Mouse (Mus musculus) G1E (cell line): ENCODE results near the gene Cux1.

Source experiments
- CTCF ChIP-seq: IDR thresholded peaks from 2 replicates; pipeline ENCODE4 v1.5.1; 2012; ENCODE audit warnings: low read depth, low read length, inconsistent platforms, mixed read lengths
- GATA2 ChIP-seq: IDR thresholded peaks from 2 replicates; pipeline ENCODE4 v1.6.1; 2012; ENCODE audit warnings: low read depth, low read length, inconsistent platforms, borderline replicate concordance
- TAL1 ChIP-seq: conservative IDR thresholded peaks from 2 replicates; pipeline ENCODE4 v1.6.1; 2012; ENCODE audit warnings: low read depth, low read length, inconsistent platforms, mixed read lengths

GRCm38 (mm10) chr5:136567176-136568025, at the start of gene Cux1:
- no peak for TF ChIP-seq CTCF
- no peak for TF ChIP-seq TAL1
- no peak for TF ChIP-seq GATA2
